Mouse (Mus musculus) layer of hippocampus, postnatal 25 days (tissue): ENCODE measurements around the gene Parvg. TPM values are rescaled to one million over a fixed set of nuclear protein-coding genes. Genes with fewer than 3 reads are reported as not detected.

Source experiments
- DNase-seq, 2 experiments: peaks; one replicate each; pipeline ENCODE4 v3.0.0; 2022; ENCODE audit warnings: mixed read lengths in 2 of 2, low spot score in 1 of 2; ENCODE audit errors: extremely low spot score in 1 of 2
- total RNA-seq, 2 experiments: library from RNA; stranded (reverse); gene quantifications; 2 replicates each; pipeline ENCODE4 v1.2.3; 2021

The Parvg gene
- total RNA-seq, 2 experiments from 2014 or later = 15.8 to 19.2 TPM

- no peak for DNase-seq
Measured at GRCm38 (mm10) chr15:84348769-84349168, 24.9 kb downstream of the Parvg start.

- no peak for DNase-seq
Measured at GRCm38 (mm10) chr15:84349915-84350738, 26.3 kb downstream of the Parvg start.

GRCm38 (mm10) chr15:84351342-84351741 lies 27.5 kb downstream of the Parvg start:
- no peak for DNase-seq

- peak; percentile 54 to 71 for DNase-seq
Measured at GRCm38 (mm10) chr15:84351915-84352844, 28.4 kb downstream of the Parvg start.

- no peak for DNase-seq
Measured at GRCm38 (mm10) chr15:84355081-84355480, 31.3 kb downstream of the Parvg start.

GRCm38 (mm10) chr15:84364746-84365145 lies 40.9 kb downstream of the Parvg start:
- DNase-seq = no peak

GRCm38 (mm10) chr15:84365675-84366381 lies 42.0 kb downstream of the Parvg start:
- no peak for DNase-seq

- peak in 1 of 2 experiments; percentile 41 for DNase-seq
Measured at GRCm38 (mm10) chr15:84366574-84366989, 42.8 kb downstream of the Parvg start.

- DNase-seq = no peak
Measured at GRCm38 (mm10) chr15:84367402-84367801, 43.6 kb downstream of the Parvg start.

GRCm38 (mm10) chr15:84372801-84373200 lies 49.0 kb downstream of the Parvg start:
- no peak for DNase-seq

GRCm38 (mm10) chr15:84378734-84379133 lies 54.9 kb downstream of the Parvg start:
- no peak for DNase-seq

- no peak for DNase-seq
Measured at GRCm38 (mm10) chr15:84380181-84380580, 56.4 kb downstream of the Parvg start.

- DNase-seq = no peak
Measured at GRCm38 (mm10) chr15:84384066-84384465, 60.2 kb downstream of the Parvg start.

GRCm38 (mm10) chr15:84385995-84386565 lies 62.3 kb downstream of the Parvg start:
- DNase-seq = no peak

GRCm38 (mm10) chr15:84388698-84389131 lies 64.9 kb downstream of the Parvg start:
- DNase-seq = no peak

GRCm38 (mm10) chr15:84392131-84392530 lies 68.3 kb downstream of the Parvg start:
- DNase-seq = no peak
